Mouse (Mus musculus) left cerebral cortex, adult 8-10 months (tissue): ENCODE measurements around the gene Traf6. TPM values are rescaled to one million over a fixed set of nuclear protein-coding genes. Genes with fewer than 3 reads are reported as not detected.

Source experiments
- DNase-seq, 2 experiments: peaks; one replicate each; pipeline ENCODE4 v3.0.0; 2022; ENCODE audit warnings: low spot score in 2 of 2
- total RNA-seq, 4 experiments: library from RNA; stranded (reverse); gene quantifications; 2 replicates each; pipeline ENCODE4 v1.2.4; 2022

The Traf6 gene
- total RNA-seq = 10 to 100 TPM; 10.9 to 14.2 (median 12.5) TPM

- peak; percentile 62 to 71 for DNase-seq
These were observed at the start of gene Traf6 for GRCm38 (mm10) chr2:101678236-101679021. Gene Traf6, plus strand, starts transcription at chr2:101678429.

GRCm38 (mm10) chr2:101638979-101639839, 39.0 kb upstream of the Traf6 start:
- DNase-seq = no peak

- DNase-seq = no peak
These were observed 38.3 kb upstream of the Traf6 start for GRCm38 (mm10) chr2:101639840-101640350.

- no peak for DNase-seq
These were observed 32.4 kb upstream of the Traf6 start for GRCm38 (mm10) chr2:101645841-101646240.

GRCm38 (mm10) chr2:101648361-101648760, 29.9 kb upstream of the Traf6 start:
- no peak for DNase-seq

- DNase-seq = no peak
These were observed 29.0 kb upstream of the Traf6 start, which contains the start of the genes Rag1 and B230118H07Rik for GRCm38 (mm10) chr2:101649114-101649671. Gene Rag1, minus strand, starts transcription at chr2:101649501. Gene B230118H07Rik, minus strand, starts transcription at chr2:101649532.

GRCm38 (mm10) chr2:101650446-101650845, 27.8 kb upstream of the Traf6 start:
- no peak for DNase-seq

GRCm38 (mm10) chr2:101652204-101652920, 25.9 kb upstream of the Traf6 start:
- DNase-seq = no peak

GRCm38 (mm10) chr2:101652921-101653597, 25.2 kb upstream of the Traf6 start:
- DNase-seq = peak; percentile 41 to 56

- no peak for DNase-seq
These were observed 17.7 kb upstream of the Traf6 start for GRCm38 (mm10) chr2:101660536-101660935.

GRCm38 (mm10) chr2:101665058-101665702, 13.0 kb upstream of the Traf6 start:
- peak; percentile 58 to 73 for DNase-seq

GRCm38 (mm10) chr2:101665703-101666092, 12.5 kb upstream of the Traf6 start:
- DNase-seq = no peak

- DNase-seq = no peak
These were observed 9.5 kb upstream of the Traf6 start for GRCm38 (mm10) chr2:101668751-101669150.

GRCm38 (mm10) chr2:101673547-101673946, 4.7 kb upstream of the Traf6 start:
- no peak for DNase-seq

- no peak for DNase-seq
These were observed 1.0 kb downstream of the Traf6 start for GRCm38 (mm10) chr2:101679164-101679784.

- DNase-seq = no peak
These were observed 6.2 kb downstream of the Traf6 start for GRCm38 (mm10) chr2:101684421-101684820.

- no peak for DNase-seq
These were observed 9.8 kb downstream of the Traf6 start for GRCm38 (mm10) chr2:101688011-101688410.

- no peak for DNase-seq
These were observed 12.1 kb downstream of the Traf6 start for GRCm38 (mm10) chr2:101690252-101690827.

- DNase-seq = no peak
These were observed 14.8 kb downstream of the Traf6 start for GRCm38 (mm10) chr2:101693043-101693442.
